Mouse (Mus musculus) frontal cortex, postnatal 10 days (tissue): ENCODE data around the gene Guf1.

Source experiments
- DNase-seq, 2 experiments: peaks; one replicate each; pipeline ENCODE4 v3.0.0; 2022; ENCODE audit warnings: low spot score in 2 of 2, mixed read lengths in 1 of 2

Guf1 gene

DNA sequence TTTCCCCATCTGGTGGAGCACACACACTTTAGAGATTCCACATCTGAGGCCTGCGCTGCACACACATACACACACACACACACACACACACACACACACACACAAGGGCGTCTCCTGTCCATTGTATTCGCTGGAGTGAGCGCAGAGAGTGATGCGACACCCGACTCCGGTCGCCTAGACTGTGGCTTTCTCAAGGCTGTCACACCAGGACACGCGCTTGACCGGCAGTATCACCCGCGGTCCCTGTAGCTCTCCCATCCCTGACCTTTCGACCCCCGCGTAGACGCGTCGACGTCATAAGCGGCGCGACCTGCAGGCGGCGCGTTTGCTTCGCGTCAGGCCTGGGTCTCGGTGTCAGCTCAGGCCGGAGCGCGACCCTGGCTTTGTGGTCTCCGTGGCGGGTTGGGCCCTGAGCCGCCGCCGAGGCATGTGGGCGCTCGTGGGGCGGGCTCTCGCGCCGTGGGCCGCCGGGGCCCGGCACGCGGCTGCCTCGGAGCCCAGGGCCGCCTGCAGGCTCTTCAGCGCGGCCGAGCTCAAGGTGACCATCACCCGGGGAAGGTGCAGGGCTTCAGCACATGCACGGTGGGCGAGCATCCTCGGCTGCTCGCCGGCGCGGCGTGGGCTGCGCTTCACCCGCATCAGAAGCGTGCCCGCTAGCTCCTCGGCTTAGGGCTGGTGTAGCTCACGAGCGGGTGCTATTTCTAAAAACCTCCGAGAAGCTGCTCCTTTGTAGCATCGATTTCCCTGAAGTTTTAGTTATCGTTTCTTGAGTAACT, at the start of gene Guf1:
TSS of gene Guf1 (plus strand) at position 296 of the 776 bp plus-strand sequence.
- peak; percentile 89 to 96 for DNase-seq

DNA sequence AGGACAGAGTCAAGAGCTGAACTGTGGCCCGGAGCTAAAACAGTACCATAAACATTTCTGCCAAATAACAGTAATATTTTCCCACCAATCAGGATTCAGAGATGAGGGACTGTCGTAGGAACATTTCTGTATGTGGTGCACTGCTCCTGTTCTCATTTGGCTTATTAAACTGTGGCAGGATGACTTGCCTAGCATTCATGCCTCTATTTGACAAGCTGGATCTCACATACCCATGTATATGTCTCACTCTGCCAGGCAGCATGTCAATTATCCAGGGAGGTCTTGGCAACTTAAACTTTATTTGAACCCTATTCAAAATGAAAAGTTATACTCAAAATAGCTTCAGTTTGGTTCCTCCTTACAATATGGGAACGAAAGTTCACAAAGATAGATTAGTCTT, 49.7 kb upstream of the Guf1 start:
- no peak for DNase-seq

DNA sequence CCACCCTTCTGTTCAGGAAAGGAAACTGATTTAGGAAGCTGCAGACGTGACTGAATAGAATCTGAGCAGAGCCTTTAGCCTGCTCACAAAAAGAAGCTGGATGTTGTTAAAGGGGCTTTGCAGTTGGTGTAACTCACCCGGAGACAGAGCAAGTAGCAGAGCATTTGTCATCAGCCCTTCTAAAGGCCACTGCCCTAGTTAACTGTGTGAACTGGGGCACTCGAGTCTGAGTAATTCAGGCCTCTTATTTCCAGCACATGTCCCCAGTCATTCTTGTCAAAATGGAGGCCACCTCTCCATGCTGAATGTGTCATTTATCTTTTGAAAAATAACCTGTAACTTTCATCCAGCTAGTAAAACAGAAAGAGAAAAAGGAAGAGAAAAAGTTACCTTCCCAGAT, 45.1 kb upstream of the Guf1 start:
- no peak for DNase-seq

DNA sequence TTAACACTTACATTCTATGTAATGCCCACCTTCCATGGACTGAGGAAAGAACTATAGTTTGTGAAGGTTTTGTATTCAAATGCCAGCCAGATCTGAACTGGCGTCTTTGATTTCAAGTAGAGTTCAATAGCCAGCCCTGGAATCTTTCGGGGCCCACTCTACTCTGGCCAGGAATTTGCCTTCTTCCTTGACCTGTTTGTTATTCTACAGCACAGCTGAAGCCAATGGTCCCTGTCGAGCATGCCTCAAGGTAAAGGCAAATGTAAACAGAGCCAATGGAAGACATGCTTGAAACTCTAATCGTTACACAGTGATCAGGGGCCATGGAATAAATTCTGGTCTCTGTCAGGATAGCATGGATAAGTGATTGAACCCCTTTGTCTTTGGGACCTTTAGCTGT, 44.5 kb upstream of the Guf1 start:
- no peak for DNase-seq

DNA sequence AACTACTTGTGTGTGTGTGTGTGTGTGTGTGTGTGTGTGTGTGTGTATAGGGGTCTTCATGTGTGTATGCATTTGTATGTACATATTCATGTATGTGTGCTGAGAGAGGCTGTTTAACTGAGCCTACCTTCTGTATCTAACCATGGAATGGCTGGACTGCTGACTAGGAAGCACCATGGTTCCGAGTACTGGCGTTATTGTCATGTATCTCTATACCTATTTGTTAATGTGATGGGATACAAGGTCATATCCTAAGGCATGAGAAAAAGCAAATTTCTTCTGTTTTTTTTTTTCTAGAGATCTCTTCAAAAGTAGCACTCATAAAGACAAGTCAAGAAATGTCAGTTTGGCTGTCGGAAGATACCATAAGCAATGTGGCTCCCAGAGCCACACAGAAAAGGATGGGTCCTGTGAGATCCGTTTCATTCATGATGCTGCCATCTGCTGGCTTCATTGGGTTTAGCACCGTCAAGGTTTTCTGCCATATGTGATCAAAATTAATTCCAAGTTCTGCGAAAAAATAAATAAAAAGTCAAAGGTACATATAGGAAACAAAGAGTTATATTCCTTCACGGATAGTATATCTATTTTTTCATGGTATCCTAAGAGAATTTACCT, 36.0 kb upstream of the Guf1 start:
- peak; percentile 6 to 44 for DNase-seq

DNA sequence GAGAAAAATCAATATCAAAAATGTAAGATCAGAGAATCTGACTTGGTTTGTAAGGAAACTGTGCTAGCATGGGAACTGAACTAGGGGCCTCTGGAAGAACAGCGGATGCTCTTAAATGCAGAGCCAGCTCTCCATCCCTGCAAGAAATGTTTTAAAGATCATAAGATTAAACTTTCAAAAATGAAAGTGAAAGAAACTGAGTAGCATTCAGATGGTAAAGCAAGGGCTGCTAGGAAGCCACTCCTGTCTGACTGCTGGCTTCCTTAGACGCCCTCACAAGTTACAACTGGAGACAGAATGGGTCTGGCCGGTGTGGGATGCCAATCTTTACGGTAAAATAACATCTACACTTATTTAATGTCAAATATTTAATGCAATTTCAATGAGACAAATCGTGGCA, 34.7 kb upstream of the Guf1 start:
- DNase-seq: no peak

DNA sequence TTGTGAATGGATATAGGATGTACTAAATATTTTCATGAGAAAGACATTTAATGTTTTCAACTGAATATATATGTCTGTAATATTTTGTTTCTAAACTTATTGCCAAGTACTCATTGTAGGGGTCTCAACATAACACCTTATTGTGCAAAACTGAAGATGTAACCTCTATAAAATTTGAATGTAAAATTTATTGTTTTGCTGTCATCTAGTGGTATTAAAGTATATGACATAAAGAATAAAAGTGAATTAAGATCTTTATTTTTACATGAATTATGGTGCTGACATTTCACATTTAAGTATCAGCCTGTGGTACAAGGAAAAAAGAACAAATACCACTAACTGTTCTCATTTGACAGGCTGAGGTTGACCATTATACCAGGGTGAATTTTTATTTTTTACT, 32.8 kb upstream of the Guf1 start:
- no peak for DNase-seq

DNA sequence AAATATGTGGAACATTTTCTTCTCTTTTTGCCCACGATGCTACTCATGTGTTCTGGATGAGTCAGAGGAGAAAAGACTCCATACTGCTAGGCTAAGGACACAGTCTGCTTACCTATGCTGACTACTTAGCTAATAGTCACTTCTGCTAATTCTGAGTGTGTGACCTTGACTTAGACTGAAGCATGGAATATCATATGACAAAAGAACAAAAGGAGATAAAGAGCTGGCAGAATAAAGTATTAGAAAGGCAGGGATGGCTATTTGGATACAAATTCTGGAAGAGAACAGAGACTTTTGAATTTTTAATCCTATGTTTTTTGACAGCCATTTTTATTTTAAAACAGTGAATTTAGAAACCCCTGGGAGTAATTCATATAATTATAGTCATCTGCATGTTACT, 15.0 kb upstream of the Guf1 start:
- no peak for DNase-seq

DNA sequence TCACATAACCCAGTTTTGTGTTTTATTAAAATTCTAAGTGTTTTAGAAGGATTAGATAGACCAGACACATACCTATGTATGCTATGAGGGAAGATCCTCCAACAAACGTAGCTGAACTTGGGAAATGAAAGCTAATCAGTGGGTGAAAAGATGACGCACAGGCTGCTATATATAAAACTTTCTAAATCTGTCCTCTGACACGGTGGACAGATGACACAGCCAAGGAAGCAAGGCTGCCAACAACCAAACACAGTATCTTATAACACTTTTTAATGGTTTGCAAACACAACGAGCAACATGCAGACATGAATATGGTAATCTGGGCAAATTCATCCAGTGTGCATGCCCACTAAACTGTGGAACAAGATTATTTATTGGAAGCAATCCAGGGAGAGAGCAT, 14.2 kb upstream of the Guf1 start, which contains the start of gene Yipf7:
TSS of gene Yipf7 (minus strand) at position 160 of the 400 bp plus-strand sequence.
- DNase-seq: no peak

DNA sequence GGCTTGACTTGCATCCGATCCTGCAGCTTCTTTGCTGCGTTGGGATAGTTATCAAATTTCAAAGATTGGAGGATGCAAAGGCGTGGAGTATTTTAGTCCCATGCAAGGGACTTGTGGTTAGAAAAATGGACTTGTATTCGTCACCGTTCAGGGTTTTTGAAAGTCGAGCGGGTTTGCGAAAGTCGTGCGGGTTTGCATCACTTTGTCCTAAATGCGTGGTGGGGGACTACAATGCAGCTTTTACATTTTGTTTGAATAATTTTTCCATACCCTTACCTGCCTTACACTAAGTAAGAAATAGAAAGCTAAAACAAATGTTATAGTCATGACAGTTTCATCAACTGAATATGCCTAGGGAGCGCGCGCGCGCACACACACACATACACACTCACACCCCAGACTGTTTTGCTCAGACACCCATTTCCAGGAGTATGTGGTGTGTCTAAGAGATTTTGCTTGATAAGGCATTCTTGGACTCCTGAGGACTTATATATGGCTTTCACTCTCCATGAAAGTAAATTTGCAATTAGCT, 747 bp downstream of the Guf1 start:
- DNase-seq: peak in 1 of 2 experiments; percentile 11

DNA sequence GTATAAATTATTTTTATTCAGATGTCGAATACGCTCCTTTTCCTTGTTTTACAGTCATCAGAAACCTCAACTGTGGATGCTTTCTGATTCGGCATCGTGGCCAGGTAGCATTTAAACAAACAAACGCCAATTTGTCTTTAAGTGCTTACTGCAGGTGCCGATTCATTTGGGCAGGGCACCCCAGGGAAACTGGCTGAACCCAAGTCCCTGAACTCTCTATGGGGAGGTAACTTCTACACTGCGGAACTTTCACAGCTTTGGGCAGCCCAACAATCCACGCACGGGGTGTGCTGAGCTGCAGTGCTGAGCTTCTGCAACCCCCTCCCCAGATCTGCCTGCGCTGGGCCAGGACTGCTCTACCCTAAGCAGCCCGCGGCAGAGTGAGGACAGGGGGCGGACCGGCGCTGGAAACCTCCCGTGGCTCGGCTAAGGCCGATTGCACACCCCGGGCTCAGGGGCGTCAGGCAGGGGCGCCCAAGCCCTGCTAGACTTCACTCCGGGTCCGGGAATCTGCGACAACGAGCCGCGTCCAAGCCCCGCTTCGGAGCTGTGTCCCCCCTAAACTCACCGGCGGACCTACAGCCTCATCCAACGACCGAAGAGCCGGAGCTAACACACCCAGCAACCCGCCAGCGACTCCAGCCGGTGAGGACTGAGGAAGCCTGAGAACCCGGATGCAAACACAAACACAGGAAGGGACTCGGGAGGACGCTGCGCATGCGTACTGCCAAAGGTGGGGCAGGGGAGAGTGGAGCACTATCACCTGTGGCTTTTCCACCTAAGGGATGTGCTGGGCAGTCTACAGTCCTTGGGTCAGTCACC, 35.1 kb downstream of the Guf1 start, which contains the start of gene Gnpda2:
TSS of gene Gnpda2 (minus strand) at position 701 of the 822 bp plus-strand sequence.
- peak; percentile 79 to 84 for DNase-seq

DNA sequence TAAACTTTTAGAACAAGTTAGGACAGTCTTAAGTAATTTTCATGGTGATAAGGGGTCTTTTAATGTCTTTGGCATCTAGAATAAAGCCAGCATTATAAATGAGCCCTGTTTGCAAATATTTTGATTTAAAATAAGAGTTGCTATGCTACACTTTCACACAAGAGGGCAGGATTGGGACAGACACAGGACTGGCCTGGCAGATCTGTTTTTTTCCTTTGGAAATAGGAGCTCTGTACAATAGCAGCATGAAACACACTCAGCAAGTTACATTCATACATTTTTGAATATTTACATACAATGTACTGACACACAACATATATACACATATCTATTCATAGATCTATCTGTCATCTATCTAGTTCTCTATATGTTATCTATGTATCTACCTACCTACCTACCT, 44.3 kb downstream of the Guf1 start:
- DNase-seq: no peak

DNA sequence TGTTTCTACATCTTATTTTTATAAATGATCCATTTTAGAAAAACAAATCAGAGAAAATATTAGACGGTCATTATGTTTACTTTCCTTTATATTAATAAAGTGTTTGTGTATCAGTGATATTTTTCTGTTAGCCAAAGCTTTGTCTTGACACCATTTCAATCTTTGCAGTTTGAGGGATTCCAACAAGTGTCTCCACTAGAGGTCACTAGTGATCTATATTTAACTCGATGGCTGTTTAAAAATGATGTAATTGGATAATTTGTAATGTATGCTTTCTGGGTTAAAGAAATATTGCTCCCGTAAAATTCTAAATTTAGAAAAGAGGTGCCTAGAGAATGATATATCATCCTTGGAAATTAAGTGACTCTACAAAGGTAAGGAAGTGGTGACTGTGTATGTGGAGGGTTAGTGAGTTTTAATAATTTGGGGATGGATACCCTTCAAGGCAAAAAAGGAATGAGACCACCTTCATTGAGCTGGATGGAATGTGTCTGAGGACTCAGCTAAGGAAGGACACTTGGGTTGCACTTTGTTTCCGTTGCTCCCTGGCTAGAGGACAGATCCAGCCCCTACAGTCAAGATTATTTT, 56.6 kb downstream of the Guf1 start:
- no peak for DNase-seq

DNA sequence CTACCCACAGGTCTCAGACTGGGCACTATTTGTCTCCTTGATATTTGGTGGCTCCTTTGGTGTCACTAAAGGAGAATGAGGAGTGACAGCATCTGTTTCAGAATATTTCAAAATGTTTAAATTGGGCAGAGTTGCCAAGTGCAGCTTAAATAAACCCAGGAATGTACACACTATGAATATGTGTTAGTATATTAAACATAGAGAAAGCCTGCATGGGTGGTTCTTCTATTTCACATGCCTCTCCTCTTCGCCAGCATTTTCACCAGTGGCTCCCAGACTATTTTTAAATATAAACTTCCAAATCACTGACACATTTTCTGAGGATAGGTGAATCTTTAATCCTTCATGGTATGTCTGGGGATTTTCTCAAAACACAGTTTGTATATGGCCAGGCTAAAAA, 64.2 kb downstream of the Guf1 start:
- DNase-seq: no peak
